Mouse (Mus musculus) ES-E14 (cell line): ENCODE measurements around the gene Phf11c. TPM values are rescaled to one million over a fixed set of nuclear protein-coding genes. Genes with fewer than 3 reads are reported as not detected.
"Not testable (repeated sequence)": the region's sequence is repeated elsewhere in the genome, so short reads cannot be mapped to it uniquely, and the experiment has no call there.

Source experiments
- DNase-seq: peaks from one replicate; pipeline ENCODE4 v3.0.0-alpha.2; 2013; ENCODE audit warnings: low read depth, low spot score
- H3K27ac ChIP-seq: 2 replicates; pipeline ENCODE4 v1.5.1; 2012; ENCODE audit warnings: low read depth, mild to moderate bottlenecking, low read length, moderate library complexity, mixed read lengths; ENCODE audit not compliant: poor library complexity, insufficient read depth, severe bottlenecking
- H3K36me3 ChIP-seq: 2 replicates; pipeline ENCODE4 v1.6.1; 2012; ENCODE audit warnings: mild to moderate bottlenecking, low read length, moderate library complexity, mixed read lengths; ENCODE audit not compliant: control insufficient read depth, poor library complexity, insufficient read depth, severe bottlenecking
- H3K4me1 ChIP-seq, 2 experiments: fragments of 150-350 bp in 1 of 2; sonication (generic) in 1 of 2; 2 replicates each; pipeline ENCODE4 v1.6.1; 2012; ENCODE audit warnings: low read length in 2 of 2, mild to moderate bottlenecking in 1 of 2, mixed read lengths in 1 of 2; ENCODE audit not compliant: control insufficient read depth in 2 of 2, insufficient read depth in 2 of 2, poor library complexity in 1 of 2
- H3K4me3 ChIP-seq, 2 experiments: fragments of 150-350 bp in 1 of 2; sonication (generic) in 1 of 2; 2 replicates each; pipeline ENCODE4 v1.5.1; 2012; ENCODE audit warnings: low read length in 2 of 2, low read depth in 1 of 2, mild to moderate bottlenecking in 1 of 2, mixed read lengths in 1 of 2; ENCODE audit not compliant: insufficient read depth in 1 of 2, poor library complexity in 1 of 2, severe bottlenecking in 1 of 2
- H3K9ac ChIP-seq: 2 replicates; pipeline ENCODE4 v1.6.1; 2012; ENCODE audit warnings: low read depth, mild to moderate bottlenecking, low read length, mixed read lengths; ENCODE audit not compliant: poor library complexity, insufficient read depth, severe bottlenecking
- H3K9me3 ChIP-seq: fragments of 150-350 bp; sonication (generic); 2 replicates; pipeline ENCODE4 v1.6.1; 2012; ENCODE audit warnings: low read depth, mild to moderate bottlenecking, low read length; ENCODE audit not compliant: control insufficient read depth, insufficient read depth
- CHD2 ChIP-seq: IDR thresholded peaks from 2 replicates; pipeline ENCODE4 v1.6.1; 2014; ENCODE audit warnings: mild to moderate bottlenecking, low read depth, low read length, inconsistent platforms
- HCFC1 ChIP-seq: IDR thresholded peaks from 2 replicates; pipeline ENCODE4 v1.6.1; 2012; ENCODE audit warnings: low read length, inconsistent platforms, borderline replicate concordance; ENCODE audit not compliant: insufficient read depth
- MAFK ChIP-seq: IDR thresholded peaks from 2 replicates; pipeline ENCODE4 v1.6.1; 2014; ENCODE audit warnings: mild to moderate bottlenecking, low read depth, low read length, inconsistent platforms; ENCODE audit not compliant: insufficient read depth
- ZC3H11A ChIP-seq: IDR thresholded peaks from 2 replicates; pipeline ENCODE4 v1.6.1; 2012; ENCODE audit warnings: low read depth, mild to moderate bottlenecking, inconsistent platforms, low read length, borderline replicate concordance
- ZNF384 ChIP-seq: IDR thresholded peaks from 2 replicates; pipeline ENCODE4 v1.6.1; 2012; ENCODE audit warnings: low read depth, low read length, inconsistent platforms
- in situ Hi-C, 2 experiments: fragments of 600-800 bp; cut with MboI; formaldehyde crosslinking; loops; one replicate each; pipeline ENCODE4 v1.15.1; 2025; ENCODE audit warnings: low sequenced_read_pairs in 2 of 2, inconsistent platforms in 1 of 2; ENCODE audit not compliant: unreplicated experiment in 2 of 2
- total RNA-seq: library from RNA; depleted of rRNA; stranded (reverse); fragments of 300-350 nt; gene quantifications from 2 replicates; pipeline ENCODE4 v1.2.3, GENCODE M21; 2012

Phf11c gene
- total RNA-seq, 1 experiment, result 1.0 TPM

DNA sequence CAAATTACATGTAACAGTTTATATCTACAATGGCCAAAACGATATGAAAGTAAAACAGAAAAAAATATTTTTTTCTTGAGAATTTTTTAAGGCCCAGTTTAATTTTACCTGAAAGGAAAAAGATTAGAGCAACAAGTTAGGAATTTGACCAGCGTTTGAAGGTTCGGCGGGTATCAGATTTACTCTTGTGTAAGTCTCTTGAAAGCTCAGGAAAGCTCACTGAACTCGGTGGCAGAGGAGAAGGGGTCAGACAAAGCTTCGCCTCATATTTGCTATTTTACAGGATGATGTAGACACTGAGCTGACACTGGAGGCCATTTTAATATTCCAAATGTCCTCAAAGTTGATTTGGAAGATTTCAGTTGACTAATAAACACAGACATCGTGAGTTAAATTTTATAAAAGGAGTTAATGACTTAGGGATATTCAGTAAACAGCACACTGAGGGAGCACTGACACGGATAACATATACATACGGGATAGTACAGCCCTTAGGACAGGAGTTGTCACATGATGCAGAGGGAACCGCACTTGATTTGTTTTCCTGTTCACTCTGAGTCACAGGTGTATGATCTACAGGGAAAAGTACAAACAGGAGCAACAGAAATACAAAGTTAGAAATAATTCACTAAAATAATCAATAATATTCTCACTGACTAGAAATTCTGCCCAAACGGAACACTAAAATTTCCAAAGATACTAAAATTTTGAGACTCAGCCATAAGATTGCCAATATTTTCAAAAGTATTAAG, 27.9 kb upstream of the Phf11c start:
- Histone ChIP-seq H3K9me3 (no peaks in the 10 kb centered on the region), H3K4me3 (no peak overlapping the region), H3K36me3 (no peaks in the 10 kb centered on the region; the same call in 1 of the 2 replicates), H3K9ac (no peak overlapping the region), H3K27ac (no peak overlapping the region), H3K4me1 (no peaks in the 10 kb centered on the region)
- in situ Hi-C loops, result no loop called here
- DNase-seq, result no peak
- TF ChIP-seq ZNF384 (no peak), CHD2 (no peak), MAFK (no peak), ZC3H11A (no peak), HCFC1 (no peak)

DNA sequence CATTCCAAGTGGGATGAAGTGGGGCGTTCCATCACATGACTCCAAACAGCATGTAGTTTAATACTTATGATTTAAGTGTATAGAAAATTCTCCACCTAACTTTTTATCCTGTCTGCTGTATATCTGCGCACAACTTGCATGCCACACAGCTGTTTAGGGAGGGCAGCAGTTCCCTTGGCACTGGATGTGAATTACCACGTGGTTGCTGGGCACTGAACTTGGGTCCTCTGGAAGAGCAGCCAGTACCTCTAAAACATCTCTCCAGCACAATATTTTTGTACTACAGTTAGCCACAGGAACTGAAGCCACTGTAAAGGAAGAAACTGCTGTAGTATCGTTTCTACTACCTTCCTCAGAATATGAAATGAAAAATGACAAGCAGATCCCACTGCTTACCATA, 23.0 kb upstream of the Phf11c start:
- H3K27ac ChIP-seq, result no peak overlapping the region
- no peak for DNase-seq
- in situ Hi-C loops, result no loop called here

GRCm38 (mm10) chr14:59414979-59415378, 19.8 kb upstream of the Phf11c start:
- H3K4me3 ChIP-seq, H3K9me3 ChIP-seq, H3K9ac ChIP-seq, in situ Hi-C loops, H3K36me3 ChIP-seq, H3K4me1 ChIP-seq, DNase-seq, H3K27ac ChIP-seq: not testable (repeated sequence)
- TF ChIP-seq MAFK, result peak; percentile 70; the same call in 1 of the 2 replicates

More for the DNA sequence above, 23.0 kb upstream of the Phf11c start:
- TF ChIP-seq HCFC1 (no peak), MAFK (no peak)
- Histone ChIP-seq H3K9me3 (no peaks in the 10 kb centered on the region), H3K36me3 (no peaks in the 10 kb centered on the region; the same call in 1 of the 2 replicates), H3K9ac (no peak overlapping the region), H3K4me3 (no peak overlapping the region), H3K4me1 (0 out of 4 replicates have a peak, but pooled peaks cover 0 to 3% of the 10 kb centered on the region in 2 experiments)

GRCm38 (mm10) chr14:59396999-59397398, 1.8 kb upstream of the Phf11c start:
- no peak for DNase-seq
- in situ Hi-C loops, result no loop called here
- Histone ChIP-seq H3K4me1 (no peaks in the 10 kb centered on the region), H3K9ac (no peak overlapping the region), H3K36me3 (no peaks in the 10 kb centered on the region), H3K9me3 (no peaks in the 10 kb centered on the region), H3K4me3 (no peak overlapping the region), H3K27ac (no peak overlapping the region)
- TF ChIP-seq ZC3H11A, result no peak

- H3K27ac ChIP-seq, H3K4me1 ChIP-seq, H3K36me3 ChIP-seq, H3K9me3 ChIP-seq, in situ Hi-C loops, H3K4me3 ChIP-seq, DNase-seq, H3K9ac ChIP-seq: not testable (repeated sequence)
These were observed 5.0 kb downstream of the Phf11c start for GRCm38 (mm10) chr14:59390181-59390580.
